Mouse (Mus musculus) kidney, embryonic 15.5 days (tissue): Measurements from ENCODE around the gene Olfr1089. TPM values are rescaled to one million over a fixed set of nuclear protein-coding genes. Genes with fewer than 3 reads are reported as not detected.

ENCODE experiments used
- ATAC-seq: fragments of 200-750 bp; cut with Nextera tagmentation; replicated peaks from 2 replicates; pipeline ENCODE4 v1.8.0; 2017; ENCODE audit warnings: moderate TSS enrichment; ENCODE audit not compliant: low FRiP score
- H3K27ac ChIP-seq: fragments of 300-500 bp; sonication (generic); 2 replicates; pipeline ENCODE4 v1.5.1; 2015; ENCODE audit warnings: mild to moderate bottlenecking, inconsistent platforms
- H3K27me3 ChIP-seq: fragments of 300-500 bp; sonication (generic); 2 replicates; pipeline ENCODE4 v1.6.1; 2015; ENCODE audit warnings: inconsistent platforms
- H3K36me3 ChIP-seq: fragments of 300-500 bp; sonication (generic); 2 replicates; pipeline ENCODE4 v1.6.1; 2015; ENCODE audit warnings: inconsistent platforms
- H3K4me1 ChIP-seq: fragments of 300-500 bp; sonication (generic); 2 replicates; pipeline ENCODE4 v1.6.1; 2015; ENCODE audit warnings: inconsistent platforms
- H3K4me2 ChIP-seq: fragments of 300-500 bp; sonication (generic); 2 replicates; pipeline ENCODE4 v1.6.1; 2015; ENCODE audit warnings: moderate library complexity, mild to moderate bottlenecking, inconsistent platforms
- H3K4me3 ChIP-seq: fragments of 300-500 bp; sonication (generic); replicated peaks from 2 replicates; pipeline ENCODE4 v1.5.1; 2015; ENCODE audit warnings: mild to moderate bottlenecking, inconsistent platforms
- H3K9ac ChIP-seq: fragments of 300-500 bp; sonication (generic); 2 replicates; pipeline ENCODE4 v1.6.1; 2015; ENCODE audit warnings: mild to moderate bottlenecking, inconsistent platforms
- H3K9me3 ChIP-seq: fragments of 300-500 bp; sonication (generic); replicated peaks from 2 replicates; pipeline ENCODE4 v1.6.1; 2016; ENCODE audit warnings: inconsistent platforms
- WGBS: fragments of 180-500 bp; shearing (Covaris S2); methylation state at CpG from one replicate; pipeline ENCODE4 v1.1.7; 2015; ENCODE audit warnings: mixed read lengths; 5-methylcytosine and 5-hydroxymethylcytosine counted together
- polyA plus RNA-seq: library from polyadenylated mRNA; unstranded; fragments of >200 nt; fragmentation: Nextera tagmentation; extraction: Ambion mirVana; gene quantifications from 2 replicates; pipeline ENCODE4 v1.2.1, GENCODE M21; 2015

The Olfr1089 gene
- polyA plus RNA-seq = not detected in 2 replicates

GRCm38 (mm10) chr2:86733601-86734000 is at the start of gene Olfr1089:
Olfr1089 (minus strand) TSS chr2:86733701.
- no peak for ATAC-seq
- Histone ChIP-seq H3K27me3 (no peaks in the 10 kb centered on the region), H3K4me3 (no peak within 1 kb of the TSS), H3K9ac (no peak within 1 kb of the TSS), H3K36me3 (no peaks in the 10 kb centered on the region), H3K4me2 (no peak within 1 kb of the TSS), H3K27ac (no peak within 1 kb of the TSS), H3K4me1 (no peaks in the 10 kb centered on the region), H3K9me3 (no peaks in the 10 kb centered on the region)

DNA sequence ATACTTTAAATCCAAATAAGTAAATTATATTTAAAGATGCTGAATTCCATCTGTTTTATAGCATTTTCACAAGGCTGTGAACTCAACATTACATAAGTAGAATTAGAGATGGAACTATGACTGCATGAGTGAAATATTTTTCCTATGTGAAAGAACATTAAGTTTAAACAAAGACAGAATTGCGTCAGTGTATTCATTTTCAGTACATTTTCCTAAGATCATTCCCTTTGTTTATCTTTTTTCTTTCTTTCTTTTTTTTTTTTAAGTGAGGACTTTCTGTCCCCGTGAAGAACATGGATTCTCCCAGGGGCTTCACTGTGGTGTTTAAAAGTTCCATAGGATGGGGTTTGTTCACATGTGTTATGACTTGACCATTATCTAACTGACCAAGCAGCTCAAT is 48.7 kb upstream of the Olfr1089 start, which contains the start of gene Olfr1093:
Gene Olfr1093 (plus strand): TSS at position 301 of the 400 bp plus-strand sequence.
- no peak for ATAC-seq
- Histone ChIP-seq H3K4me2 (no peak within 1 kb of the TSS), H3K4me1 (no peaks in the 10 kb centered on the region), H3K36me3 (no peaks in the 10 kb centered on the region), H3K9me3 (no peaks in the 10 kb centered on the region), H3K27me3 (no peaks in the 10 kb centered on the region), H3K27ac (no peak within 1 kb of the TSS), H3K4me3 (no peak within 1 kb of the TSS), H3K9ac (no peak within 1 kb of the TSS)
- 83% methylated on average over 2 of the region's 2 CpGs for WGBS

GRCm38 (mm10) chr2:86761050-86761449 is 27.5 kb upstream of the Olfr1089 start:
- Histone ChIP-seq H3K9me3 (no peaks in the 10 kb centered on the region), H3K9ac (no peak overlapping the region), H3K4me1 (no peaks in the 10 kb centered on the region), H3K27ac (no peak overlapping the region), H3K4me3 (no peak overlapping the region), H3K4me2 (no peak overlapping the region), H3K27me3 (no peaks in the 10 kb centered on the region), H3K36me3 (no peaks in the 10 kb centered on the region)
- no peak for ATAC-seq
- WGBS = 93% methylated on average over 6 of the region's 6 CpGs

DNA sequence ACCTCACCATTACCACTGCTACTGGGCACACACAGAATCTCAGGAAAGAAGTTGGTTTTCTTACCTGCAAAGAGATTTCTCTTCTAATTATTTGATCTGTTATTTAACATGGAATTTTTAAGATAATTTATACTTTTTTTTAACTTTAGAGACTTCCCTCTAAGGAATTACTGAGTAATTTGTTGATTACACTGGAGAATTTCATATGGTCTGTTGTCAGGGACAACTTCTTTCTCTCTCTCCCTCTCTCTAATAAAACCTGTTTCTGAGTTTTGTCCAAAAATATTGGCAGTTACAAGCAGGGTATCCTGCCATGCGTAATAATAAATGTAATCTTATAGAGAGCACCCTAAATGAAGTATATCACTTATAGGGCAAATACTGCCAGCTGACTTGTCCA is 25.4 kb upstream of the Olfr1089 start, which contains the start of gene Olfr1090:
Gene Olfr1090 (minus strand): TSS at position 101 of the 400 bp plus-strand sequence.
- H3K36me3 ChIP-seq = no peaks in the 10 kb centered on the region
- H3K4me1 ChIP-seq = no peaks in the 10 kb centered on the region
- H3K4me3 ChIP-seq = no peak within 1 kb of the TSS
- no peaks in the 10 kb centered on the region for H3K27me3 ChIP-seq
- H3K27ac ChIP-seq = no peak within 1 kb of the TSS
- 88% methylated on average over 1 of the region's 1 CpGs for WGBS
- H3K9me3 ChIP-seq = no peaks in the 10 kb centered on the region
- H3K9ac ChIP-seq = no peak within 1 kb of the TSS
- ATAC-seq = no peak
- H3K4me2 ChIP-seq = no peak within 1 kb of the TSS

DNA sequence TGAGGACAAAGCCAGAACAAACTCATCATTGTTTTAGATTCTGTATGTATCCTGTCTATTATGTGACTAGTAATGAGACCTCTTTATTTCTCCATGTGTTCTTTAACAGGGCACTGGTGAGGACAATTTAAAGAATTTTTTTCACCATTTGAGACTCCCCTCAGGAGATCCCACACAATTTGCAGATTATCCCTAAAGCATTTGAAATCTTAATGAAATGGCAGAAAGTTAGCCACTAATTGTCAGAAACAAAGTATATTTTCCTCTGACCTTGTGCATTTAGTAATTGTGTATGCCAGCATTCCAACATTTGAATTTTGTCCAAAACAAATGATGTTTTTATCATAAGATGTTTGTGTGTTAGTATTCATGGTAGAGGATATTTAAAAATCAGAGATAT is 35.2 kb downstream of the Olfr1089 start, which contains the start of gene Olfr1087:
Gene Olfr1087 (minus strand): TSS at position 101 of the 400 bp plus-strand sequence.
- no peak for ATAC-seq
- no peak within 1 kb of the TSS for H3K27ac ChIP-seq
- no peak within 1 kb of the TSS for H3K4me2 ChIP-seq
- H3K27me3 ChIP-seq = no peaks in the 10 kb centered on the region
- H3K4me3 ChIP-seq = no peak within 1 kb of the TSS
- no peaks in the 10 kb centered on the region for H3K4me1 ChIP-seq
- H3K9ac ChIP-seq = no peak within 1 kb of the TSS
- H3K36me3 ChIP-seq = no peaks in the 10 kb centered on the region
- no peaks in the 10 kb centered on the region for H3K9me3 ChIP-seq

Other genes starting within 250 kb of the Olfr1089 start
- gene Olfr228, start 246.3 kb downstream of the Olfr1089 start, polyA plus RNA-seq = not detected in 2 replicates
- not detected in 2 replicates for gene Olfr1076, start 225.2 kb downstream of the Olfr1089 start, polyA plus RNA-seq
- gene Olfr1079, start 191.2 kb downstream of the Olfr1089 start, polyA plus RNA-seq = not detected in 2 replicates
- not detected in 2 replicates for gene Olfr1080, start 175.5 kb downstream of the Olfr1089 start, polyA plus RNA-seq
- not detected in 2 replicates for gene Olfr1082, start 134.7 kb downstream of the Olfr1089 start, polyA plus RNA-seq
- not detected in 2 replicates for gene Olfr1084, start 94.0 kb downstream of the Olfr1089 start, polyA plus RNA-seq
- not detected in 2 replicates for gene Olfr1085, start 71.7 kb downstream of the Olfr1089 start, polyA plus RNA-seq
- gene Olfr1086, start 53.6 kb downstream of the Olfr1089 start, polyA plus RNA-seq = not detected in 2 replicates
- gene Olfr1087, start 35.3 kb downstream of the Olfr1089 start, polyA plus RNA-seq = not detected in 2 replicates
- gene Olfr1090, start 25.3 kb upstream of the Olfr1089 start, polyA plus RNA-seq = not detected in 2 replicates
- not detected in 2 replicates for gene Olfr1093, start 48.8 kb upstream of the Olfr1089 start, polyA plus RNA-seq
- gene Olfr141, start 76.3 kb upstream of the Olfr1089 start, polyA plus RNA-seq = not detected in 2 replicates
- gene Olfr1094, start 91.0 kb upstream of the Olfr1089 start, polyA plus RNA-seq = not detected in 2 replicates
- gene Olfr1095, start 118.0 kb upstream of the Olfr1089 start, polyA plus RNA-seq = not detected in 2 replicates
- not detected in 2 replicates for gene Gm13723, start 141.1 kb upstream of the Olfr1089 start, polyA plus RNA-seq
- gene Olfr1097, start 158.5 kb upstream of the Olfr1089 start, polyA plus RNA-seq = not detected in 2 replicates
- gene Olfr1098, start 190.8 kb upstream of the Olfr1089 start, polyA plus RNA-seq = not detected in 2 replicates
- not detected in 2 replicates for gene Olfr1099, start 227.0 kb upstream of the Olfr1089 start, polyA plus RNA-seq
- not detected in 2 replicates for gene Olfr1100, start 246.3 kb upstream of the Olfr1089 start, polyA plus RNA-seq